Mouse (Mus musculus) megakaryocyte, embryonic 14.5 days (primary cell): Measurements from ENCODE around the gene Jmjd8. TPM values are rescaled to one million over a fixed set of nuclear protein-coding genes. Genes with fewer than 3 reads are reported as not detected.
A peak's percentile ranks its signal among the peaks of the same experiment; 100 is the strongest.

Experiments used
- H3K27me3 ChIP-seq: replicated peaks from 2 replicates; pipeline ENCODE3; 2012; ENCODE audit warnings: inconsistent platforms
- H3K36me3 ChIP-seq: replicated peaks from 2 replicates; pipeline ENCODE3; 2012; ENCODE audit warnings: low read length, inconsistent platforms, mixed read lengths
- H3K4me1 ChIP-seq: 2 replicates; pipeline ENCODE4 v1.6.1; 2012; ENCODE audit warnings: inconsistent platforms
- H3K4me3 ChIP-seq: replicated peaks from 2 replicates; pipeline ENCODE3; 2012; ENCODE audit warnings: moderate library complexity, mild to moderate bottlenecking, inconsistent platforms
- H3K9me3 ChIP-seq: 2 replicates; pipeline ENCODE4 v1.6.1; 2012; ENCODE audit warnings: inconsistent platforms
- FLI1 ChIP-seq: IDR thresholded peaks from 2 replicates; pipeline ENCODE4 v1.6.1; 2012; ENCODE audit warnings: low read length, inconsistent platforms, mixed read lengths
- GATA1 ChIP-seq: IDR thresholded peaks from 3 replicates; pipeline ENCODE4 v1.6.1; 2012; ENCODE audit warnings: mixed read lengths, low read length, inconsistent platforms, borderline replicate concordance
- polyA plus RNA-seq: library from polyadenylated mRNA; stranded (reverse); fragments of >175 nt; gene quantifications from 2 replicates; pipeline ENCODE4 v1.2.3, GENCODE M21; 2012; ENCODE audit warnings: low replicate concordance; ENCODE audit not compliant: insufficient read depth

Gene Jmjd8
- polyA plus RNA-seq, 1 experiment, result 7.8 TPM

DNA sequence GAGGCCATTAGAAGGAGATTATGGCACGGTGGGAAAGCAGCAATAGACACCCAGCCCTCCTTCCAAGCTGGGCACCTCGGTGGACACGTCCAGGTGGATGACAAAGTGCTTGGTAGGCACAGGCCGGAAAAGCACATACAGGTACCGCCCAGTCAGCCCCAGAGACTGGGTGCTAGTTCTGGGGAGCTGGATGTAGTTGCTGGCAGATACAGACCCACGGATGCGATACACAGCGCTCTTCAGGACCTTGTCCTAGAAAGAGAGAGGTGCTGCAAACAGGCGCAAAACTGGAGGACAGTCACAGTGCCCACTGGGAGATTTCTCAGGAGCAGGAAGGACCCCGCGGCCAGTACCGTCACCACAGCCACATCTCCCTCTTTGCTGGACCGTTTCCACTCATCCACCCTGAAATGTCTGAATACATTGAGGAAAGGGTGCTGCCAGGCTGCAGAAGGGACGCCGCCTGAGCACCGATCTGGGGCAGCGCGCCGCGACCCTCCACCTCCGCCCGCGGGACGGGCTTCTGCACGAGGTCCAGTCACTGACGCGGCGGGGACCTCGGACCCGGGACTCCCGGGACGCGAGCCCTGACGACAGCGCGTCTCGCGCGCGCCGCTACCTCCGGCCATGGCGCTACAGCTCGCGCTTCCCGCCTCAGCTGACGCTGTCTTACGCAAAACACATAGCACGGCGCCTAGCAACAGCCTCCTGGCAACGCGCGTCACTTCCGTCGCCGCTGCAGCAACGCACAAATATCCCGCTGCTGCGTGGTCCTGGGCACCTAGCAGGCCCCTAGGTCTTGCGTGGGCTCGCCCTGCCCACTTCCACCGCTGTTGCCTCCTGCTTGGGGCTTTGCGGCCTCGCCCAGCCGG lies 32.4 kb downstream of the Jmjd8 start, which contains the start of gene Wdr90:
Wdr90 (minus strand) TSS at position 670 of the 872 bp plus-strand sequence.
- no peak for TF ChIP-seq FLI1
- no peak for TF ChIP-seq GATA1
- H3K27me3 ChIP-seq, result no peaks in the 10 kb centered on the region
- no peaks in the 10 kb centered on the region for H3K9me3 ChIP-seq
- H3K4me1 ChIP-seq, result peaks cover 65% of the 10 kb centered on the region
- peak within 1 kb of the TSS; percentile 97 for H3K4me3 ChIP-seq
- peaks cover 36% of the 10 kb centered on the region for H3K36me3 ChIP-seq

GRCm38 (mm10) chr17:25861704-25862612 lies 33.3 kb downstream of the Jmjd8 start:
- Histone ChIP-seq H3K27me3 (no peaks in the 10 kb centered on the region), H3K4me1 (peaks cover 72% of the 10 kb centered on the region), H3K9me3 (no peaks in the 10 kb centered on the region), H3K4me3 (peak overlapping the region; percentile 97), H3K36me3 (peaks cover 34% of the 10 kb centered on the region)
- TF ChIP-seq GATA1, result no peak
- no peak for TF ChIP-seq FLI1

GRCm38 (mm10) chr17:25863681-25864080 lies 35.0 kb downstream of the Jmjd8 start:
- TF ChIP-seq GATA1 (no peak), FLI1 (no peak)
- Histone ChIP-seq H3K27me3 (no peaks in the 10 kb centered on the region), H3K36me3 (peaks cover 30% of the 10 kb centered on the region), H3K4me3 (no peak overlapping the region), H3K4me1 (peaks cover 87% of the 10 kb centered on the region), H3K9me3 (no peaks in the 10 kb centered on the region)

- no peak overlapping the region for H3K4me3 ChIP-seq
- H3K27me3 ChIP-seq, result no peaks in the 10 kb centered on the region
- H3K4me1 ChIP-seq, result peaks cover 88% of the 10 kb centered on the region
- H3K36me3 ChIP-seq, result peaks cover 25% of the 10 kb centered on the region
- TF ChIP-seq FLI1, result no peak
- no peak for TF ChIP-seq GATA1
- H3K9me3 ChIP-seq, result no peaks in the 10 kb centered on the region
Measured at GRCm38 (mm10) chr17:25864311-25864710, 35.6 kb downstream of the Jmjd8 start.

GRCm38 (mm10) chr17:25865288-25865687 lies 36.6 kb downstream of the Jmjd8 start:
- Histone ChIP-seq H3K36me3 (peaks cover 24% of the 10 kb centered on the region), H3K4me1 (peaks cover 79% of the 10 kb centered on the region), H3K27me3 (no peaks in the 10 kb centered on the region), H3K9me3 (no peaks in the 10 kb centered on the region), H3K4me3 (no peak overlapping the region)
- TF ChIP-seq GATA1, result no peak
- TF ChIP-seq FLI1, result no peak

DNA sequence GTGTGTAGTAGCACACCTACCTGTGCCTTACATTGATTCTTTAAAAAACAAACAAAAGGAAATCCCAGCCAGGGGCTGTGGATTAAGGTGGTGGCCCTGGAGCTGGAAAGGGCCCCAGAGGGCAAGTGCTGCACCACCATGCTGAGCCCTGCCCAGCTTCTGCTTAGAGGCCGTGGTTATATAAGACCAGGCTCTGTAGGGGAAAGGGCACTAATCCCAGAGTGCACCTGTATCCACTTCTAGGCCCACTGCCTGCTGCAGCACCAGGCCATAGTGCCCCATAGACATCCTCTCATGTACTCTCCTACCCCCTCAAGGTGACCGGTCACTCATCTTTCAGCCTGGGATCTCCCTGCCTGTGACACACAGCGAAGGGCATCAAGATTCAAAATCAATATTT lies 37.5 kb downstream of the Jmjd8 start:
- H3K4me3 ChIP-seq, result peak overlapping the region; percentile 3
- peaks cover 24% of the 10 kb centered on the region for H3K36me3 ChIP-seq
- no peaks in the 10 kb centered on the region for H3K9me3 ChIP-seq
- H3K4me1 ChIP-seq, result peaks cover 70% of the 10 kb centered on the region
- no peak for TF ChIP-seq FLI1
- TF ChIP-seq GATA1, result no peak
- no peaks in the 10 kb centered on the region for H3K27me3 ChIP-seq

GRCm38 (mm10) chr17:25867509-25867835 lies 38.8 kb downstream of the Jmjd8 start:
- H3K9me3 ChIP-seq, result no peaks in the 10 kb centered on the region
- H3K27me3 ChIP-seq, result no peaks in the 10 kb centered on the region
- no peak for TF ChIP-seq GATA1
- H3K4me3 ChIP-seq, result peak overlapping the region; percentile 94
- H3K4me1 ChIP-seq, result peaks cover 69% of the 10 kb centered on the region
- peaks cover 24% of the 10 kb centered on the region for H3K36me3 ChIP-seq

- peak overlapping the region; percentile 94 for H3K4me3 ChIP-seq
- H3K4me1 ChIP-seq, result peaks cover 68% of the 10 kb centered on the region
- no peaks in the 10 kb centered on the region for H3K9me3 ChIP-seq
- no peaks in the 10 kb centered on the region for H3K27me3 ChIP-seq
- TF ChIP-seq GATA1 (no peak), FLI1 (no peak)
- H3K36me3 ChIP-seq, result peaks cover 24% of the 10 kb centered on the region
Measured at GRCm38 (mm10) chr17:25867836-25868600, 39.4 kb downstream of the Jmjd8 start.

DNA sequence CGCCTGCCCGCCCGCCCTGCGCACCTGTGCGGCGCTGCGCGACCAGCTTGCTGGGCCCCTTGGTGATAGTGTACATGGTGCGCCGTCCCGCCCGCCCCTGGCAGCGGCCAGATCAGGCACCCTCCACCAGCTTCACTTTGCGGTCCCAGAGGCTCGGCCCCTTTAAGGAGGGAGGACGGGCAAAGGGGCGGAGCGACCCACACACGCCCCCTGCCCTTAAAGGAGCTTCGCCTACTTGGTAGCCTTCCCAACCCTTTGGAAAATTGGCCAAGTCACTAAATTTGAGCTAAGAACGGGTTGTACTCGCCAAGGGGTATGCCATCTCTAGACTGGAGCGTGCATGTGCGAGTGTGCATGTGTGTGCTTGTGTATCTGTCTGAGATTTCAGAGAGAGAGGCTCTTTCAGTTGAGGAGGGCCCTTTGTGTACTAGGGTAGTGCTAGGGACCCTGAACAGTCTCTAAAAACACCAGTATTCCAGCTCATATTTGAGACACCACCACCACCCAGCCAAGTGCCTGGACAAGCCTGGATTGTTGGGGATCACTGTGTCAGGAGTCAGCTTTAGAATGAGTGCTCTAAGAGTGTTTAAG lies 40.0 kb downstream of the Jmjd8 start, which contains the start of gene Mcrip2:
Mcrip2 (minus strand) TSS at position 164 of the 591 bp plus-strand sequence.
- Histone ChIP-seq H3K36me3 (peaks cover 21% of the 10 kb centered on the region), H3K4me1 (peaks cover 66% of the 10 kb centered on the region), H3K4me3 (peak within 1 kb of the TSS; percentile 94), H3K27me3 (no peaks in the 10 kb centered on the region), H3K9me3 (no peaks in the 10 kb centered on the region)
- TF ChIP-seq FLI1, result no peak
- no peak for TF ChIP-seq GATA1

GRCm38 (mm10) chr17:25869498-25869897 lies 40.8 kb downstream of the Jmjd8 start:
- no peaks in the 10 kb centered on the region for H3K27me3 ChIP-seq
- H3K9me3 ChIP-seq, result no peaks in the 10 kb centered on the region
- no peak overlapping the region for H3K4me3 ChIP-seq
- peaks cover 66% of the 10 kb centered on the region for H3K4me1 ChIP-seq
- TF ChIP-seq FLI1 (no peak), GATA1 (no peak)
- H3K36me3 ChIP-seq, result peaks cover 13% of the 10 kb centered on the region
